Mouse (Mus musculus) central nervous system, embryonic 18 days (tissue): ENCODE measurements around the gene Plet1. TPM values are rescaled to one million over a fixed set of nuclear protein-coding genes. Genes with fewer than 3 reads are reported as not detected.

ENCODE experiments used
- polyA plus RNA-seq: library from polyadenylated mRNA; depleted of rRNA; stranded (reverse); fragments of >200 nt; gene quantifications from 2 replicates; pipeline ENCODE4 v1.2.3, GENCODE M21; 2012; rRNA removed

Gene Plet1
- polyA plus RNA-seq = 0.25 and 4.2 TPM in 2 replicates

DNA sequence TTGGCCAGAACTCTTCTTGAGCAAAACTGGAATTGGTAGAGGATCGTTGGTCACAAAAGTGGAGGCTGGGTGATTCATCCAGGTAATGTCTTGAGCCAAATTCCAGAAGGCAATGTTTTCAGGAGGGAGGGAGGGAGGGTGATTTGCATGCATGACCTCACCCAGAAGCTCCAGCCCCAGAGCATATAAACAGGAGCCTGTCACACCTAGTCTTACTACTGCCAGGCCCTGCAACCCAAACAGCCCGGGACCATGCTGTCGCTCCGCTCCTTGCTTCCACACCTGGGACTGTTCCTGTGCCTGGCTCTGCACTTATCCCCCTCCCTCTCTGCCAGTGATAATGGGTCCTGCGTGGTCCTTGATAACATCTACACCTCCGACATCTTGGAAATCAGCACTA lies at the start of gene Plet1:
Gene Plet1, plus strand, starts transcription at position 215 of the 400 bp plus-strand sequence.

GRCm38 (mm10) chr9:50528293-50528892 lies 34.1 kb downstream of the Plet1 start, which contains the start of gene Pts:
Pts (minus strand) TSS chr9:50528724.

DNA sequence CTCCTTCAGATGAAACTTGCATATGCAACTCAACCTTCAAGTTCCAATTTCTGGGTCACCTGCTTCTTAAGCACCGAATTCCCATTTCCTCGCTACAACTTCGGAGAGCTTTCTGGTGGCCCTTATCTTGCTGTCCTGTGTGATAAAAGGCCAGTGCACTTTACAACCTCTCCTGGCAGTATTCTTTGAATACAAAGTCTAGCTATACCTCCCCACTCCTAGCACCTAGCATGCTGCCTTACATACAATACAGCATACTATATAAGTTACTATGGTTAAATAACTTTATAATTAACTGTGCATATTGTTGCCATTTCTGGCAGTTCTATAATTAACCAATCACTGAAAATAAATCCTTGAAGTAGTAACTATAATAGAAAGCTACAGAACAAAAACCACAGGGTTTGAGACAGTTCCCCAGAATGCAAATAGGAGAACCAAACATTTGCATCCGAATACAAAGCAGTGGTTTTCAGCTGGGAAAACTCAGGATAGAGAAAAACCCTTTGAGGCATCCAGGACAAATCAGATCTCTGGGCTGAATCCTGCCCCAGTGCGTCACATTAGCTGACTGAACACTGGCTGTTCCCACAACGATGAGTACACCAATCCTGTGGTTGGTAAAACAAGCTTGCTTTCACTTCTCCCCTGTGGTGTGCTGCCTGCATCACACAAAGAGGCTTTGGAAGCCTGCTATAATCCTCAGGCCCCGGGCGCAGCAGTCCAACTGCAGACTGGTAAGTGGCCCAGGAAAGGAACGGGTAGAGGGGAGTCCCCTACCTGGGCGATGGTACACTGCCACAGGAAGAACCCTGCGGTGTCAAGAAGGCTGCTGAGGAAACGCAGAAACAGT lies 60.1 kb downstream of the Plet1 start, which contains the start of gene Il18:
Gene Il18, plus strand, starts transcription at position 587 of the 853 bp plus-strand sequence.

DNA sequence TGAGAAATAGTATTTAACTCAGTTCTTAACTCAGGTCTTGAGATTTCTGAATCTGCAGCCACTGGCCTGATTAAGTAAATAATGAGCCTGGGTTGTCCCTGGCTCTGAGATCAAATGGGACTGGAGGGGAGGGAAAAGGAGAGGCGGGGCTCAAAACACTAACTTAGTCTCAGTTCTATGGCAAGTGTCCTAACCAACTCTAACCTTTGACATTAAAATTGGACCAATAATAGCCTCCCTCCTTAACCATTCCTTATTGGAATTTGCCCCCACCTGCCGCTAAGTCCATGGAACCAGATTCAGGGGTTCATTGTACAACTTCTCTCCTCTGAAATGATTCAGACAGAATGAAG lies 60.7 kb downstream of the Plet1 start, which contains the start of gene Bco2:
Gene Bco2, minus strand, starts transcription at position 88 of the 353 bp plus-strand sequence.

Other genes starting within 250 kb of the Plet1 start
- gene Rpl10-ps3, start 149.6 kb upstream of the Plet1 start, polyA plus RNA-seq = 67.3 and 91.6 TPM in 2 replicates
- gene Pts, start 34.2 kb downstream of the Plet1 start, polyA plus RNA-seq = 76.7 and 86.3 TPM in 2 replicates
- gene Il18, start 60.3 kb downstream of the Plet1 start, polyA plus RNA-seq = 21.4 and 23.9 TPM in 2 replicates
- 0.55 and 0.57 TPM in 2 replicates for gene Bco2, start 60.7 kb downstream of the Plet1 start, polyA plus RNA-seq
- not detected in 2 replicates for gene Tex12, start 66.8 kb downstream of the Plet1 start, polyA plus RNA-seq
- gene Sdhd, start 109.3 kb downstream of the Plet1 start, polyA plus RNA-seq = 170 and 192 TPM in 2 replicates
- gene Timm8b, start 109.4 kb downstream of the Plet1 start, polyA plus RNA-seq = 424 and 466 TPM in 2 replicates
- 3.7 and 4.0 TPM in 2 replicates for gene Pih1d2, start 122.8 kb downstream of the Plet1 start, polyA plus RNA-seq
- gene Nkapd1, start 122.9 kb downstream of the Plet1 start, polyA plus RNA-seq = 19.6 and 20.6 TPM in 2 replicates
- 34.1 and 40.0 TPM in 2 replicates for gene Dlat, start 165.3 kb downstream of the Plet1 start, polyA plus RNA-seq
- 38.1 and 39.0 TPM in 2 replicates for gene Dixdc1, start 245.0 kb downstream of the Plet1 start, polyA plus RNA-seq